Mouse (Mus musculus): Measurements from ENCODE around the gene Srrm4.

DNA sequence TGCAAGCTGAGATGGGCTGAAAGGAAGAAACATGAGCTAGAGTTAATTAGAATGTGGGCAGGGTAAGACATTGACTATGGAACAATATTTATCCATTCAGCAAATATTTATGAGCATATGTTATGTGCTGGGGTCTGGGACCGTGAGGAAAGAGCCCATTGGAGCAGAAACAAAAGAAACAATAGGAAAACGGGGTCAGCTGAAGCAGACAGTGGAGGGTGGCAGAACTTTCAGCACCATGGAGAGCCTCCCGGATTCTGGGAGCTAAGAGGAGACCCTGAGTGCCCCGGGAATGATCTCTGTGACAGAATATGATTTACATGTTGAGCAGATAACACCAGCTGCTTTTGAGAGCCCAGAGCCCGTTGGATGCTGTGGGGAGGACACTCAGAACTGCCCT lies 37.7 kb downstream of the Srrm4 start:
- no peak for TF ChIP-seq POLR2A (IDR thresholded peaks at IDR 0.05; ENCODE audit: control insufficient read depth, low read depth, low read length)
- TF ChIP-seq CTCF (IDR thresholded peaks at IDR 0.05; ENCODE audit: control insufficient read depth, insufficient read depth, insufficient replicate concordance, low read depth, low read length), result no peak

Data from testis, adult 2 months (tissue).